Mouse (Mus musculus): ENCODE measurements around the gene Fntb.

DNA sequence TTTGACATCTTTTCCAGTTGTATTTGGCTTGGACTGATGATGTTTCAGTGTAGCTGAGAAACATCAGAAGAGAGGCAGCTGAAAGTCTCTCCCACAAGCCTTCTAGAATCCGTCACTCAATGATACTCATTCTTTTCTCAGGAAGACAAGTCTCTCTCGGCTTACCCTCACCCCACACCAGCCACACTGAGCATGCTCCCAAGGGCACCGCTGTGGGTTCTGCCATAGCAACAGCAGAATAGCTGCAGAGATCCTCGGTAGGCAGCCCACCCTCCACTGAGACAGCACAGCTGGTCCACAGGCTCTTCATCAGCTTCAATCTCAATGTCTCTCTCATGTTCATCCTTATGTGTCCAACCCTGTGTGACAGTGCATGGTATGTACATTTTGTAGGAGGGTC is 59.9 kb downstream of the Fntb start:
- TF ChIP-seq CTCF (conservative IDR thresholded peaks at IDR 0.05; ENCODE audit: insufficient read depth, insufficient read length, low read depth, low read length), result no peak
- no peak for TF ChIP-seq POLR2A (IDR thresholded peaks at IDR 0.05; ENCODE audit: low read depth, low read length)
